Mouse (Mus musculus) lung, embryonic 16.5 days (tissue): ENCODE measurements around the gene Tmem220. TPM values are rescaled to one million over a fixed set of nuclear protein-coding genes. Genes with fewer than 3 reads are reported as not detected.
A peak's percentile ranks its signal among the peaks of the same experiment; 100 is the strongest.

Source experiments
- ATAC-seq: fragments of 200-750 bp; cut with Nextera tagmentation; 2 replicates; pipeline ENCODE4 v1.8.0; 2017; ENCODE audit warnings: low read depth, mild to moderate bottlenecking, moderate library complexity
- H3K27ac ChIP-seq: fragments of 300-500 bp; sonication (generic); 2 replicates; pipeline ENCODE4 v1.5.1; 2014; ENCODE audit warnings: mild to moderate bottlenecking, control low read depth, low read length
- H3K27me3 ChIP-seq: fragments of 300-500 bp; sonication (generic); 2 replicates; pipeline ENCODE4 v1.6.1; 2014; ENCODE audit warnings: low read depth, low read length, mixed read lengths; ENCODE audit not compliant: control insufficient read depth, insufficient read depth
- H3K36me3 ChIP-seq: fragments of 300-500 bp; sonication (generic); 2 replicates; pipeline ENCODE4 v1.6.1; 2014; ENCODE audit warnings: low read length; ENCODE audit not compliant: control insufficient read depth, insufficient read depth
- H3K4me1 ChIP-seq: fragments of 300-500 bp; sonication (generic); replicated peaks from 2 replicates; pipeline ENCODE4 v1.6.1; 2014; ENCODE audit warnings: low read length, mixed read lengths; ENCODE audit not compliant: control insufficient read depth, insufficient read depth
- H3K4me2 ChIP-seq: fragments of 300-500 bp; sonication (generic); 2 replicates; pipeline ENCODE4 v1.6.1; 2014; ENCODE audit warnings: low read depth, low read length, control low read depth
- H3K4me3 ChIP-seq: fragments of 300-500 bp; sonication (generic); 2 replicates; pipeline ENCODE4 v1.5.1; 2014; ENCODE audit warnings: mild to moderate bottlenecking, low read length, control low read depth
- H3K9ac ChIP-seq: fragments of 300-500 bp; sonication (generic); 2 replicates; pipeline ENCODE4 v1.6.1; 2014; ENCODE audit warnings: low read length, control low read depth
- H3K9me3 ChIP-seq: fragments of 300-500 bp; sonication (generic); 2 replicates; pipeline ENCODE4 v1.6.1; 2016; ENCODE audit warnings: low read length; ENCODE audit not compliant: control insufficient read depth
- WGBS: fragments of 180-500 bp; shearing (Covaris S2); extraction: QIAGEN DNeasy Blood & Tissue Kit; methylation state at CpG from one replicate; pipeline ENCODE4 v1.1.7; 2014; 5-methylcytosine and 5-hydroxymethylcytosine counted together
- polyA plus RNA-seq: library from polyadenylated mRNA; unstranded; fragments of >200 nt; fragmentation: Nextera tagmentation; extraction: Ambion mirVana; gene quantifications from 2 replicates; pipeline ENCODE4 v1.2.1, GENCODE M21; 2015

Tmem220 gene
- polyA plus RNA-seq, 1 experiment from 2014 or later = 2.5 TPM

DNA sequence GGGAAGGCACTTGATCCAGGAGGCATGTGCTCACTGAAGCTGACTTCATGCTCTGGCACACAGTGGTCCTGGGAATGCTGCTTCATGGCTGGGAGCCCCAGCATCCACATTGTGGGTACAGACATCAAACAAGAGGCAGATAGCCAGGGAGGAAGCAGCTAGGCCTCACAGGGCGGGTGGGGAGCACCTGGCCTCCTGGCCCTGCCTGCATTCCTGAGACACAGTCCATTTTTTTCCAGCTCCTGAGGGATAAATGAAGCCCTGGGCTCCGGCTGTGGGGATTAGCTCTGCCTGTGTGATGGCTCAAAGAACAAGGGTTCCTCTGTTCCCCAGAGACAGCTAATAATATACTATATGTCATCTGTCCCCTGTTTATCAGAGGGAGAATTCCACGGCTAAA is 50.1 kb downstream of the Tmem220 start:
- H3K4me2 ChIP-seq = no peak overlapping the region
- H3K4me3 ChIP-seq = no peak overlapping the region
- H3K36me3 ChIP-seq = no peaks in the 10 kb centered on the region
- no peaks in the 10 kb centered on the region for H3K4me1 ChIP-seq
- ATAC-seq = no peak
- 40% methylated on average over 3 of the region's 3 CpGs for WGBS
- H3K27me3 ChIP-seq = no peaks in the 10 kb centered on the region
- no peaks in the 10 kb centered on the region for H3K9me3 ChIP-seq
- H3K9ac ChIP-seq = no peak overlapping the region
- H3K27ac ChIP-seq = no peak overlapping the region

DNA sequence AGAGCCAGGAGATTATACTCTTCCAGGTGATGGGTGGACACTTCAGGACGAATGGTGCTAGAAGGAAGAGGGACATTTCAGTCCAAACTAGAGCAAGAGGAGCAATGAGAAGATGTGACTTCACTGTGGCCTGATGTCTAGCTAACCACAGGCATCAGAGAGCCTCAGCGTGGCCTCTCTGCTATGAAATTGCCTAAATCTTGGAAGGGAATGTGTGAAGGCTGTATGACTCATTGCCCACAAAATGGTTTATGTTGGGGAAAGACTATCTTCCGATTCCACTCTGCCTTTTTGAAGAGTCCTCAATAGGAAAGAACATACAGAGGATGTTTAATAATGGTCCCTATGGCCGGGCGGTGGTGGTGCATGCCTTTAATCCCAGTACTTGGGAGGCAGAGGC is 51.8 kb downstream of the Tmem220 start:
- H3K27ac ChIP-seq = no peak overlapping the region
- H3K4me3 ChIP-seq = no peak overlapping the region
- H3K4me1 ChIP-seq = no peaks in the 10 kb centered on the region
- H3K27me3 ChIP-seq = no peaks in the 10 kb centered on the region
- no peaks in the 10 kb centered on the region for H3K36me3 ChIP-seq
- ATAC-seq = no peak
- H3K9me3 ChIP-seq = no peaks in the 10 kb centered on the region
- no peak overlapping the region for H3K4me2 ChIP-seq
- no peak overlapping the region for H3K9ac ChIP-seq
- 79% methylated on average over 5 of the region's 5 CpGs for WGBS

DNA sequence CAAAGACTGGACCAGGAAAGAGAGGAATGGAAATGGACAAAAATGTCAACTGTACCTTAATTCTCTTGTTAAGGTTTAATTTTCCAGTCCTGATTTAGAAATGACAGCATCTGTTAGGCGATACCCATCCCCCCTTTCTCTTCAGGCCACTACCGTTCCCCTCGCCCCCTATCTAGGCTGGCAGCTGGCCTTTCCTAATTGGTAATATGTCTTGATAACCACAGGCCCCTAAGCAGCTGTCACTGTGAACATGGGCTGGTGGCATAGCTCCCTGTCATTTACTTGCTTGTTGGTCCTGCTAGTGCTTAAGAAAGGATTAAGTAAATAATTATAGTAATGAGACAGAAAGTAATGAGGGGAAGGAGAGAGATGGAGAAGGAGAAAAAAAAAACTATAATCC is 52.5 kb downstream of the Tmem220 start:
- no peaks in the 10 kb centered on the region for H3K36me3 ChIP-seq
- WGBS = 57% methylated on average over 3 of the region's 3 CpGs
- no peaks in the 10 kb centered on the region for H3K27me3 ChIP-seq
- no peak overlapping the region for H3K4me3 ChIP-seq
- no peak overlapping the region for H3K9ac ChIP-seq
- H3K4me1 ChIP-seq = no peaks in the 10 kb centered on the region
- H3K27ac ChIP-seq = no peak overlapping the region
- no peak for ATAC-seq
- no peaks in the 10 kb centered on the region for H3K9me3 ChIP-seq
- H3K4me2 ChIP-seq = no peak overlapping the region

DNA sequence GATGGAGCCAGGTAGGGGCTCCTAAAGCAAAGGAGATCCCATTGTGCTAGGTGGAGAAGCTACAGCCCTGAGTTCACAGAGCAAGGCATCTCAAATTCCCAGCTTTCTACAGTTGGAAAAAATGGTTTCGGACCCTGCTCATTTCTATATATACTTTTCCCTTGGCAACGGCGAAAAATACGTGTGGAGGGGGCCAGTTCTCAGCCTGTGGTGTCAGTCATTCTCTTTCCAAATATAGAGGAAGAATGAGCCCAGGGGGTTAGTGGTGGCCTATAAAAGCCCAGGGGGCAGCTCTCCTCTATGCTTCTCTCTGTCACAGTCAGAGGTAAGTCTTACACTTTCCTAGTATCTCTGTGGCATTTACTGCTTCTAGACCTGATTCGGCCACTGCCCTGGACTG is 53.0 kb downstream of the Tmem220 start, which contains the start of gene Myh3:
TSS of gene Myh3 (plus strand) at position 301 of the 400 bp plus-strand sequence.
- Histone ChIP-seq H3K4me1 (no peaks in the 10 kb centered on the region), H3K27me3 (no peaks in the 10 kb centered on the region; the same call in 1 of the 2 replicates), H3K9ac (no peak within 1 kb of the TSS), H3K36me3 (no peaks in the 10 kb centered on the region), H3K9me3 (no peaks in the 10 kb centered on the region), H3K27ac (no peak within 1 kb of the TSS), H3K4me3 (no peak within 1 kb of the TSS), H3K4me2 (no peak within 1 kb of the TSS)
- ATAC-seq = no peak
- 85% methylated on average over 5 of the region's 5 CpGs for WGBS

DNA sequence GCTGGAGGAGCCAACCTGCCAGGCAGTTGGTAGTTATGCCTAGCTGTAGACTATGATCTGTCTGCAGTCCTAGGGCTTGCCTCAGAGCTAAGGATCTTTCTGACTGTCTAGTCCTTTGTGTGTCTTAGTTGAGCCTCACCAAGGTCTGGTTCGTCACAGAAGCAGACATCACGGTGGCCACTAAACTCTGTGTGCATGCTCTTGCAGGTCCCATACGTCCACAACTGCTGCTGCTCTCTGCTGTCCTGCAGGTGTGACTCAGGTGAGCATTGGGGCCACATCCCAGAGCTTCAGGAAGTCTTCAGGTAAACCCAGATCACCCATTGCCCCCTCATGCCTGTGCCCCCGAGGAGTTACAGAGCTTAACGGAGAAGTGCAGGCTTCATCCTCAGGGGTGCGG is 53.9 kb downstream of the Tmem220 start:
- no peak overlapping the region for H3K27ac ChIP-seq
- no peaks in the 10 kb centered on the region for H3K9me3 ChIP-seq
- no peaks in the 10 kb centered on the region for H3K36me3 ChIP-seq
- no peak overlapping the region for H3K4me2 ChIP-seq
- peaks cover 6% of the 10 kb centered on the region; the same call in 1 of the 2 replicates for H3K27me3 ChIP-seq
- H3K4me3 ChIP-seq = no peak overlapping the region
- no peak for ATAC-seq
- H3K4me1 ChIP-seq = no peaks in the 10 kb centered on the region
- WGBS = 87% methylated on average over 6 of the region's 6 CpGs
- no peak overlapping the region for H3K9ac ChIP-seq

DNA sequence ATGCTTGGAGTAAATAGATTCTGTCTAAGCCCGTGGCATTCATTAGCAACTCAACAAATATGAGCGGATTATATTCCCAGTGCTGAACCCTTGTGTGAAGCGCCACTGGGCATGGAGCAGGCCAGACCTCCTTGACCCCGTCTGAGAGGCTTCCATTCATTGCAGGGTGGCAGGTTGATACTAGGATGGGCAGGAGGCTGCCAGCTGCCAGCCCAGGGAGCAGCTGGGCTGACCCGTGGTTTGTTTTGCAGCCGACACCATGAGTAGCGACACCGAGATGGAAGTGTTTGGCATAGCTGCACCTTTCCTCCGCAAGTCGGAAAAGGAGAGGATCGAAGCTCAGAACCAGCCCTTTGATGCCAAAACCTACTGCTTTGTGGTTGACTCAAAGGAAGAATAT is 54.8 kb downstream of the Tmem220 start:
- 67% methylated on average over 11 of the region's 11 CpGs for WGBS
- H3K36me3 ChIP-seq = no peaks in the 10 kb centered on the region
- H3K4me2 ChIP-seq = no peak overlapping the region
- H3K4me3 ChIP-seq = no peak overlapping the region
- no peak overlapping the region for H3K27ac ChIP-seq
- peaks cover 12% of the 10 kb centered on the region; the same call in 1 of the 2 replicates for H3K27me3 ChIP-seq
- H3K4me1 ChIP-seq = no peaks in the 10 kb centered on the region
- H3K9ac ChIP-seq = no peak overlapping the region
- H3K9me3 ChIP-seq = no peaks in the 10 kb centered on the region
- no peak for ATAC-seq

DNA sequence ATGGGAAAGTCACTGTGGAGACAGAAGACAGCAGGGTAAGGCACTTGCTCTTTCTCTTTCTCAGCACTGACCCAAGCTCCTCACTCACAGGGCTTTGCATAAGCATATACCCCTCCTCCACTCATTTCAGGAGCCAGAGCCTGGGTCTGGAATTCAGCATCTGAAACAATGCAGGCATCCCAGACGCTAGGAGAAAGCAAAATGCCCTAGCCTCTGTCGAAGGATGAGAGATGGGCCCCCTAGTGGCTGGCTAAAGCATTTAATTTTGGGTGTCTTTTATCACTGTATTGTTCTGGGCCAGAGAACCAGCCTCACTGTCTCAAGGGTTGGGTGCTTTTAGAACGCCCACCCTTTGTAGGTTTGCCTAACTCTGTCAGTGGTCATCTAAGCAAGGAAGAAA is 55.2 kb downstream of the Tmem220 start:
- 5% methylated on average over 3 of the region's 3 CpGs for WGBS
- H3K4me3 ChIP-seq = no peak overlapping the region
- no peaks in the 10 kb centered on the region for H3K9me3 ChIP-seq
- ATAC-seq = no peak
- H3K9ac ChIP-seq = no peak overlapping the region
- H3K36me3 ChIP-seq = no peaks in the 10 kb centered on the region
- no peak overlapping the region for H3K4me2 ChIP-seq
- no peak overlapping the region for H3K27ac ChIP-seq
- no peaks in the 10 kb centered on the region for H3K4me1 ChIP-seq
- H3K27me3 ChIP-seq = peaks cover 16% of the 10 kb centered on the region; the same call in 1 of the 2 replicates

DNA sequence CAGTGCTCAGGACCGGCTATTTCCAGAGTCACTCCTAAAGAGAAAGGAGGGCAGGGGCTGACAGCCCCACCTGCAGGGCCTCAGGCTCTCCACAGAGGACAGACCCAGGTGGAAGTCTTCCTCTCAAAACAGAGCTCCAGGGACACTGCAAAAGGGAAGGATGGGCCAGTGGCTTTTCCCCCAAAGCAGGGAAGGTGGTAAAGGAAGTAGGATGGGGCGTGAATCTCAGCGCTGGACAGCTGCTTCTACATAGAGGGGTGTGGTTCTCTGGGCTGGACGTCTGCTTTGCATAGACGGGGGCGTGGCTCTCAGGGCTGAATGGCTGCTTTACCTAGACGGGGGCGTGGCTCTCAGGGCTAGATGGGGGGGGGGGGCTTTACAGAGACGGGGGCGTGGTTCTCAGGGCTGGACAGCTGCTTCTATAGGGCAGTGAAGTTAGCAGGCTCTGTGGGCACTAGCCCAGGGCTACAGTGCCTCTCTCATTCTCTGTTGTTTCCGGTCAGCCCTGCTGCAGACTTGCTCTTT is 56.2 kb downstream of the Tmem220 start:
- Histone ChIP-seq H3K9ac (no peak overlapping the region), H3K9me3 (no peaks in the 10 kb centered on the region), H3K36me3 (no peaks in the 10 kb centered on the region), H3K4me2 (peak overlapping the region; percentile 19; the same call in 1 of the 2 replicates), H3K4me3 (no peak overlapping the region), H3K4me1 (no peaks in the 10 kb centered on the region), H3K27me3 (peaks cover 16% of the 10 kb centered on the region; the same call in 1 of the 2 replicates), H3K27ac (no peak overlapping the region)
- ATAC-seq = peak; percentile 89
- WGBS = 5% methylated on average over 10 of the region's 11 CpGs

DNA sequence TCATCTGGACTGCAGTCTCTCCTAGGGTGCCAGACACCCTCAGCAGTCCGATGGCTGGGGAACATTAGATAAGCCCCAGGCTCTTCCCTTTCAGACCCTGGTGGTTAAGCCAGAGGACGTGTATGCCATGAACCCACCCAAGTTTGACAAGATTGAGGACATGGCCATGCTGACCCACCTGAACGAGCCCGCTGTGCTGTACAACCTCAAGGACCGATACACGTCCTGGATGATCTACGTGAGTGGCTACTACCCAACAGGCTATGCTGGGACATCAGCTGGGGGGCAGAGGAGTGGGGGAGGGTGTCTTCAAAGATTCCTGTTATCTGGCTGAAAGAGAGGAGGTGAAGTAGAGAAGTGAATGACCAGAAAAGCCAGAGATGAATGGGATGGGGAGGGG is 57.2 kb downstream of the Tmem220 start:
- H3K36me3 ChIP-seq = no peaks in the 10 kb centered on the region
- no peak overlapping the region for H3K27ac ChIP-seq
- 78% methylated on average over 7 of the region's 7 CpGs for WGBS
- H3K9me3 ChIP-seq = no peaks in the 10 kb centered on the region
- peaks cover 16% of the 10 kb centered on the region; the same call in 1 of the 2 replicates for H3K27me3 ChIP-seq
- no peaks in the 10 kb centered on the region for H3K4me1 ChIP-seq
- ATAC-seq = no peak
- no peak overlapping the region for H3K9ac ChIP-seq
- H3K4me3 ChIP-seq = no peak overlapping the region
- no peak overlapping the region for H3K4me2 ChIP-seq

DNA sequence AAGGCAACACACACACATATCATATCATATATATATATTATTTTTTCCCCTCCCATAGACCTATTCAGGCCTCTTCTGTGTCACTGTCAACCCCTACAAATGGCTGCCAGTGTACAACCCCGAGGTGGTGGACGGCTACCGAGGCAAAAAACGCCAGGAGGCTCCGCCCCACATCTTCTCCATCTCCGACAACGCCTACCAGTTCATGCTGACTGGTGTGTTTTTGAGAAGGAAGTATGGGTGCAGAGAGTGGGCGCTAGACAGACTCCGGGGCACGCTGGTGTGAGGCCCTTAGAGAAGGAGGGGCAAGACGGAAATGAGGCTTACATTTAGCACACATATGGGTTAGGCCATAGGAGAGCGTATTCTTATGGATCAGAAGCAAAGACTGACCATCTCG is 57.8 kb downstream of the Tmem220 start:
- peaks cover 16% of the 10 kb centered on the region; the same call in 1 of the 2 replicates for H3K27me3 ChIP-seq
- no peak overlapping the region for H3K27ac ChIP-seq
- no peaks in the 10 kb centered on the region for H3K9me3 ChIP-seq
- WGBS = 72% methylated on average over 13 of the region's 13 CpGs
- no peaks in the 10 kb centered on the region for H3K36me3 ChIP-seq
- no peak overlapping the region for H3K4me2 ChIP-seq
- no peak overlapping the region for H3K9ac ChIP-seq
- no peaks in the 10 kb centered on the region for H3K4me1 ChIP-seq
- H3K4me3 ChIP-seq = no peak overlapping the region
- no peak for ATAC-seq
